Mouse (Mus musculus) c-Kit-positive CD71-positive TER-119-negative erythroid progenitor cells, embryonic 14.5 days (primary cell): ENCODE results near the gene Txnrd3.

Experiments used
- DNase-seq: peaks from one replicate; pipeline ENCODE4 v3.0.0-alpha.2; 2013; ENCODE audit warnings: low read depth

Gene Txnrd3

GRCm38 (mm10) chr6:89658342-89658741 is 14.6 kb downstream of the Txnrd3 start:
- DNase-seq = no peak

DNA sequence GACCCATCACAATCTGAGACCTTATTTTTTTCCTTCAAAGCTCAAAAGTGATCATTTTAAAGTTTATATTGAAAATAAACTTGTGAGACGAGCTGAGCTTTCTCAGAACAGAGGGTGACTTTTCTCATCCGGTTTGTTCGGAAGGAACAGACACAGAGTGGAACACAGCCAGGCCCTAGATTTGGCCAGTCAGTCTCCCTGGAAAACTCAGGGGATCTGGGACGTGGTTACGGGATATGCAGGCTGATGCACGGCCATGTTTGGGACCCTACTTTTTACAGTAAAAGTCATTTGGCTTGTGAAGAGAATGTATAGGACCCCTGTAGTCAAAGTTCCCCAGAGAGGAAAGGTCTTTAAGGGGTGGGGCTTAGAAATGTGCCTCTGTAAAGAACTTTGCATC is 15.1 kb downstream of the Txnrd3 start:
- no peak for DNase-seq

- DNase-seq = no peak
Observed at GRCm38 (mm10) chr6:89659692-89660423, 16.1 kb downstream of the Txnrd3 start.

- no peak for DNase-seq
Observed at GRCm38 (mm10) chr6:89660490-89660889, 16.7 kb downstream of the Txnrd3 start.

DNA sequence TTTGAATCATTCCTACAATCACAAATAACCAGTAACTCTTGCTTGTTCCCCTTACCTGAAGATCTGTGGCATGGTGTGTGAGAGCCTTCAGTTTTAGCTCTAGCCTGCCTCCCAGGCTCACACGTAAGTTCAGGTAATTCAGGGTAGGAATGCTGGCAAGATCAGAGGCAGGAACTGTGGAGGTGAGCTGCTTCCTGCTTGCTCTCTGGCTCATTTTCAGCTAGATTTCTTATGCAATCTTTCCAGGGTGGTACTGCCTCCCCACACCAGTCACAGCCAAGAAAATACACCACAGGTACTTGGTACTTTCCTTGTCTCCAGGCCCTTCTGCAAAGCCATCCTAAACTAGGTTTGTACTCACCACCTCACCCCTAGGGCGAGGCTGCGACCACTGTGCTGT is 18.7 kb downstream of the Txnrd3 start:
- DNase-seq = no peak

GRCm38 (mm10) chr6:89665155-89665554 is 21.4 kb downstream of the Txnrd3 start:
- DNase-seq = no peak

GRCm38 (mm10) chr6:89665667-89666066 is 21.9 kb downstream of the Txnrd3 start:
- no peak for DNase-seq

DNA sequence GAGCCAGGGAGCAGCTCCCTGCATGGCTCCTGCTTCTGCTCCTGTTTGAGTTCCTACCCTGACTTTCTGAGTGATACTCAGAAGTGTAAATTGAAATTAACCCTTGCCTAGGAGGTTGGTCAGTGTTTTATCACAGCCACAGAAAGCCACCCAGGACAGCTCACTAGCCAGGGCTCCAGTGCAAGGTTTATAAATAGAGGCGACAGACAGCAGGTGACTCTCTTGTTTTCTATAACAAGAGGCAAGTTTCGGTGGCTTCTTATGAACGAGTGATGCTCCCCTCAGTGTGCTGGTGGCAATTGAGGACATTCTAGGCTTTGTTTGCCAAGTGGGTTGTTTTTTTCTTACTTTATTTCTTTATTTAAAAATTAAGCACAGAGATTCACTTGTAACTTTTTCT is 23.2 kb downstream of the Txnrd3 start:
- no peak for DNase-seq

- no peak for DNase-seq
Observed at GRCm38 (mm10) chr6:89669556-89669955, 25.8 kb downstream of the Txnrd3 start.

DNA sequence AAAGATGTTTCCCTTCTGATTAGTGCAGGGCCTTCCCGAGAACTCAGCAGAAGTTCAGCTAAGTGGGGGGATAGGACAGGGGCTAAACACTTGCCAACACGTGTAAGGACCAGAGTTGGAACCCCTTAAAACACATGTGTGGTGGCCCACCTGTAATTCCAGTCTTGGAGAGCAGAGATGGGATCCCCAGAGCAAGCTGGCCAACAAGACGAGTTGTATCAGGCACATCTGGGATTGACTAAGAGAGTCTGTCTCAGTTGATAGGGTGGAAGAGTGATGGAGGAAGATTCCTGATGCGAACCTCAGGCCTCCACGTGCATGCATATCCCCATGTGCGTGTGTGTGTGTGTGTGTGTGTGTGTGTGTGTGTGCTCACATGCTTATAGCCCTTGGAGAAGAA is 27.6 kb downstream of the Txnrd3 start:
- no peak for DNase-seq

- DNase-seq = no peak
Observed at GRCm38 (mm10) chr6:89672641-89673040, 28.9 kb downstream of the Txnrd3 start.

- no peak for DNase-seq
Observed at GRCm38 (mm10) chr6:89673135-89673780, 29.5 kb downstream of the Txnrd3 start.

DNA sequence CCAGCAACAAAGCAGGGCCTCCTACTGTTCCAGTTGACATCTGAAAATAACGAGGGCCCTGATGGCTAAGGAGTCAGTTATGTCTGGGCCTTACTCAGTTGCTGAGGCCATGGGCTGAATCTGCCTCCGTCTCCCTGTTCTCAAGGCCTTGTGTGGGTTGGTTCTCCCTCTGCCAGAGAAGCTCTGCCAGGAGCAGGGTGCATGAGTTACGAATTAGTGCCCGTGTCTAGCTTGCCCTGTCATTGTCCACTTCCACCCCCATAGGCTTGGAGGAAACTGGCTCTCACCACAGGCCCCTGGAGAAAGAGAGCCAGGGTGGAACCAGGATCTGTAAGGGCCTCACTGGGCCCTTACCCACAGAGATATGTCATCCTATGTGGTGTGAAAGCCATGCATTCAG is 34.7 kb downstream of the Txnrd3 start:
- no peak for DNase-seq

- DNase-seq = peak; percentile 36
Observed at GRCm38 (mm10) chr6:89679291-89679835, 35.6 kb downstream of the Txnrd3 start.

DNA sequence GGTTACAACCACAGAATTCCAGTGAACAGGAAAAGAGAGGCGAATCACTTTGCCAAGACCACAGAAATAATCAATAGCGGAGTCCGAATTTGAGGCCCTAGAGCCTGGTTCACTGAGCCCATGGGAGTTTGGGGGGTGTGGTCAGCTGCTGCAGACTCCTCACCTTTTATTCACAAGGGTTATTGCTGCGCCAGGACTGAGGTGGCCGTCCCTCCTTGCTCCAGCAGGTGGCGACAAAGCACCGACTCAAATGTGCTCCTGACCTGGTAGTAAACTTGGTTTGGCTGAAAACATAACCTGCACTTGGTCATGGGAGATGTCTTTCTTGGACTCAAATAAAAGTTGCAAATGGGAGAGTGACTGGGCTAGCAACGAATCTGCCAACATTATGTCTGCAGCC is 36.4 kb downstream of the Txnrd3 start:
- peak; percentile 50 for DNase-seq

DNA sequence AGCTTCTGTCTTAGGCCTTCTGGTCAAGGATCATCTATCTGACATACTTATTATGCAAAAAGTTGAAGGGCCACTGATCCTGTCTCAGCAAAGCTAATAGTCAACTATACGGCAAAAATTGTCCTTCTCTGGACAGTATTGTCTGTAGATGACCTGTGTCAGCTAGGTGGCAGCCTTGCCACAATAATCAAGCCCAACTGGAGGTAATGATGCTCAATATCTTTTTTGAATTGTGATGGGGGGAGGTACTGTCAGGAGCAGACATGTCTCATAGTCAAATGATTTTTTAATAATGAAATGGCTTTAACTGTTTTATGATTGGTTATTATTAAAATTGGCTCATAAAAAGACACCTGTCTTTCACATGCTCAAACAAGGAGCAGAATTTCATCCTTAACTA is 40.4 kb downstream of the Txnrd3 start:
- DNase-seq = no peak

DNA sequence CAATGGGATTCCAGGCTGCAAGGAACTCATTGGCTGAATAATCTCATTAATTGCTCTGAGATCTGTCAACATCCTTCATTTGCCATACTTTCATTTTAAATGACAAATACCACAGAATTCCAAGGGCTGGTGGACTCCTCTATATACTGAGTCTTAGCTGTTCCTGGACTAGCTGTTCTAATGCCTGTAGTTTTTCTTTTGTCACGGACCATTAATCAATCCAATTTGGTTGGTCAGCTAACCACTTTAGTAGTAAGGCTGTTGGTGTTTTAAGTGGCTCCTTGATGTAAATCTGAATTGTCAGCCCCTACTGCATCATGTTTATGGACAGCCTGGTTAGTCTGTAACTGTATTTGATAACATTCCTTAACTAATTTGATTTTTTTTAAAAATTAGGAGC is 43.3 kb downstream of the Txnrd3 start:
- DNase-seq = no peak

GRCm38 (mm10) chr6:89706624-89707023 is 62.8 kb downstream of the Txnrd3 start:
- DNase-seq = no peak

GRCm38 (mm10) chr6:89707240-89707639 is 63.5 kb downstream of the Txnrd3 start, which contains the start of gene Vmn1r40:
TSS of gene Vmn1r40 (plus strand) at chr6:89707540.
- no peak for DNase-seq

GRCm38 (mm10) chr6:89718051-89718450 is 74.3 kb downstream of the Txnrd3 start:
- DNase-seq = no peak
